Mouse (Mus musculus) kidney, embryonic 16.5 days (tissue): ENCODE results near the gene Sec62. TPM values are rescaled to one million over a fixed set of nuclear protein-coding genes. Genes with fewer than 3 reads are reported as not detected.

Experiments
- ATAC-seq: fragments of 200-750 bp; cut with Nextera tagmentation; 2 replicates; pipeline ENCODE4 v1.8.0; 2017; ENCODE audit warnings: moderate TSS enrichment; ENCODE audit not compliant: low FRiP score, low TSS enrichment
- H3K27ac ChIP-seq: fragments of 300-500 bp; sonication (generic); 2 replicates; pipeline ENCODE4 v1.5.1; 2014; ENCODE audit warnings: low read length
- H3K27me3 ChIP-seq: fragments of 300-500 bp; sonication (generic); 2 replicates; pipeline ENCODE4 v1.6.1; 2014; ENCODE audit warnings: low read length, control low read depth, mixed read lengths; ENCODE audit not compliant: insufficient read depth
- H3K36me3 ChIP-seq: fragments of 300-500 bp; sonication (generic); 2 replicates; pipeline ENCODE4 v1.6.1; 2014; ENCODE audit warnings: low read length, control low read depth, mixed read lengths; ENCODE audit not compliant: insufficient read depth
- H3K4me1 ChIP-seq: fragments of 300-500 bp; sonication (generic); 2 replicates; pipeline ENCODE4 v1.6.1; 2014; ENCODE audit warnings: low read length, control low read depth, mixed read lengths; ENCODE audit not compliant: insufficient read depth
- H3K4me2 ChIP-seq: fragments of 300-500 bp; sonication (generic); replicated peaks from 2 replicates; pipeline ENCODE4 v1.6.1; 2014; ENCODE audit warnings: low read depth, low read length
- H3K4me3 ChIP-seq: fragments of 300-500 bp; sonication (generic); 2 replicates; pipeline ENCODE4 v1.5.1; 2014; ENCODE audit warnings: mild to moderate bottlenecking, low read length
- H3K9ac ChIP-seq: fragments of 300-500 bp; sonication (generic); replicated peaks from 2 replicates; pipeline ENCODE4 v1.6.1; 2014; ENCODE audit warnings: low read length
- H3K9me3 ChIP-seq: fragments of 300-500 bp; sonication (generic); 2 replicates; pipeline ENCODE4 v1.6.1; 2016; ENCODE audit warnings: low read length, control low read depth
- WGBS: fragments of 180-500 bp; shearing (Covaris S2); extraction: QIAGEN DNeasy Blood & Tissue Kit; methylation state at CpG from one replicate; pipeline ENCODE4 v1.1.7; 2014; 5-methylcytosine and 5-hydroxymethylcytosine counted together
- polyA plus RNA-seq: library from polyadenylated mRNA; unstranded; fragments of >200 nt; fragmentation: Nextera tagmentation; extraction: Ambion mirVana; gene quantifications from 2 replicates; pipeline ENCODE4 v1.2.1, GENCODE M21; 2015

Gene Sec62
- polyA plus RNA-seq, 1 experiment from 2014 or later = 63.4 TPM

DNA sequence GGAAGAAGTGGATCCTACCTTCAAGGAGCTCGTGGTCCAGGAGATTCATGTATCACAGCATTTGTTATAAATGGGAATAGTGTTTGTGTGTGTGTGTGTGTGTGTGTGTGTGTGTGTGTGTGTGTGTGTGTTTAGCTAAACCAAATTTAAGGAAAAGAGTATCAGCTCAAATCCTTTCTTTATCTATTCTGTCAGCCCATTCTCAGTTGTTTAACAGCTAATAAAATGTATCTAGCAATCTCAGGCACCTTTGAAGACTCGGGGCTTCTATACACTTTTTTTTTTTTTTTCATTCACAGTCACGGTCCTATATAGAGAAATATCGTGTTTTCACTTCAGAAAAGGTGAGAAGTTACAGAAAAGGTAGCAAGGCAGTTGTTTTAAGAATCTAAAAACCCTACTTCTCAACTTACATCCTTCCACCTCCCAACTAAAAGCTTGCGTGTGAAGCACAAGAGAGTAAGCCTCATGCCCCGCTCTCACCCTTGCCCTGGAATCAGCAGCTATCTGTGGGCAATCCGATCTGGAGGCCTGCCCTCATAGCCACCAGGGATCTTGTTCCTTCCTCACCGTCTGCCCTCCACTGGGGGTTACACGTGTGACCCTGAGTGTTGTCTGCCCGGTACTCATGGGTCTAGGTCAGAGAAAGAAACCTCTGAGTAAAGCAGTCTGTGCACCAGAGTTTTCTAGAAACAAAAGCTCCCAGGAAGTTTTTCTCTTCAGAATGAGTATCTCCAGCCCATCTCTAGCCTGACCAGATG lies 22.7 kb upstream of the Sec62 start:
- Histone ChIP-seq H3K4me3 (no peak overlapping the region), H3K4me2 (no peak overlapping the region), H3K27ac (no peak overlapping the region), H3K36me3 (no peaks in the 10 kb centered on the region), H3K9me3 (no peaks in the 10 kb centered on the region), H3K4me1 (no peaks in the 10 kb centered on the region), H3K27me3 (no peaks in the 10 kb centered on the region), H3K9ac (no peak overlapping the region)
- no peak for ATAC-seq
- 48% methylated on average over 10 of the region's 10 CpGs for WGBS

DNA sequence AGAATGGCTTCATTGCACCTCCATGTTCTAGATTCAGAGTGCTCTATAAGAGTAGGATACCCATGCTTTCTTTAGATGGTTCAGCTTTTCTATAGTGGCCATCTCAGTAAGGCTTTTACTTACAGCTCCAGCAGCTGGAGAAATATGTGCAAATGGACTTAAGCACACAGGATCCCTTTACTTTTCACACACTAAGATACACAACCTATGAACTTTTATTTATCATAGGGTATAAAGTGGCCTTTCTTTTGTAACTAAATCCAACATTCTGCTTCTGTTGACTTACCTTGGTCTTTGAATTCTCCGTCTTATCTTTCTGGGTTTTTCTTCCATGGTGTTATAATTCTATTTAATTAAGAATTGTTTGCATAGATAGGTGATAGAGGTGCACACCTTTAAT lies 21.1 kb upstream of the Sec62 start:
- ATAC-seq = no peak

DNA sequence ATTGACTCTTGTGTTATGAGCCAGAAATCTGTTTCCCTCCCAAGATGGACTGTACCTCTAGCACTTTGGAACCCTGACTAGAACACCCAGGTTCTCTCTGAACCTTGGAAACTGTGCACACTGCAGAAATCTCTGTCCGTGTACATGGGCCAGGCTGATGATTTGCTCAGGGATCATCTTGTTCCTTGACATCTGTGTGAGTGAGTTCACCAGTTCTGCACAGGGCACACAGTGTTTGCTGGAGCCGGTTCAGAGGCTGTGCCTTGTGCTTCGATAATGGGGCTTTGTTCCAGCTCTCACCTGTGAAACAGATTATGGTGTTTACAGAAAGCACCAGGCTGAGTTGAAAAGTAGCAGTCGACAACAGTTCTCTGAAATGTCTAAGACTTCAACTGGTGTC lies 20.0 kb upstream of the Sec62 start:
- H3K36me3 ChIP-seq = no peaks in the 10 kb centered on the region
- H3K27ac ChIP-seq = no peak overlapping the region
- H3K9me3 ChIP-seq = no peaks in the 10 kb centered on the region
- no peak overlapping the region for H3K9ac ChIP-seq
- no peak for ATAC-seq
- no peaks in the 10 kb centered on the region for H3K27me3 ChIP-seq
- no peak overlapping the region for H3K4me3 ChIP-seq
- WGBS = 60% methylated on average over 4 of the region's 4 CpGs
- H3K4me2 ChIP-seq = no peak overlapping the region
- H3K4me1 ChIP-seq = no peaks in the 10 kb centered on the region

More for the DNA sequence above, 21.1 kb upstream of the Sec62 start:
- Histone ChIP-seq H3K27me3 (no peaks in the 10 kb centered on the region), H3K4me1 (no peaks in the 10 kb centered on the region), H3K9me3 (no peaks in the 10 kb centered on the region), H3K4me2 (no peak overlapping the region), H3K36me3 (no peaks in the 10 kb centered on the region), H3K9ac (no peak overlapping the region), H3K27ac (no peak overlapping the region), H3K4me3 (no peak overlapping the region)
- WGBS = 93% methylated on average over 1 of the region's 1 CpGs

DNA sequence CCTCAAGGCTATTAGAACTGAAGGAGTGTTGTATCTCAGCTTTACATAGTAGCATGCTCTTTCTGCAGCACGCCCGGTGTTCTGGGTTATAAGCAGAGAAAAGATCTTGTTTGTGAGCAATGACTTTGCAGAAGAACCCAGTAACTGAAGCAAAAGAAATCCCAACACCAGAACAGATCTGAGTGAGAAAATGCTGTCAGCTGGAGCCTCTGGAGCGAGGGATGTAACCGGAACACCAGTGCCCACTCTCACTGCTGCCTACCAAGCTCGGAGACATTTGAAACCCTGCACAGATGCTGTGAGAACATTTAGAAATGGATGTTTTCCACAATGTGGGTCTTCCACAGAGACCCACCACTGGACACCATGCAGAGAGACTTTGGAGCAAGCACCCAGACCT lies 18.0 kb upstream of the Sec62 start:
- H3K9ac ChIP-seq = no peak overlapping the region
- no peaks in the 10 kb centered on the region for H3K27me3 ChIP-seq
- no peak overlapping the region for H3K4me2 ChIP-seq
- no peaks in the 10 kb centered on the region for H3K4me1 ChIP-seq
- no peak overlapping the region for H3K27ac ChIP-seq
- H3K4me3 ChIP-seq = no peak overlapping the region
- WGBS = 83% methylated on average over 5 of the region's 5 CpGs
- no peaks in the 10 kb centered on the region for H3K9me3 ChIP-seq
- no peaks in the 10 kb centered on the region for H3K36me3 ChIP-seq
- no peak for ATAC-seq

DNA sequence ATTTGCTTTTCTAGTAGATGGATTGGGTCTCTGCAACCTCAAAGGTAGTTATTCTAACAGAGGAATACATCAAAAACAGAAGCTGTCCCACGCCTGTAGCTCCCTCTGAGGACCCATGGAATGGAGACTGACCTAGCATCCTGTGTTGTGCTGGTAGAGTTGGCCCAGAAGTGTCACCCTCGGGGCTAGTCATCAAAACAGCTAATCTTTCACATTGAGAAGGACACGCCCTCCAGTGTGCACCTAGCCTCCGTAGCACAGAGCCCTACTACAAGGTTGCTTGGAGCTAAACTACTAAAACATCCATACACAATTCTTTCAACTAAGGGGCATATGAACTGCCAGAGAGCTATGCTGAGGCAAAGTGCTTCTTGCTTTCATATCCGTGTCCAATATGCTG lies 14.7 kb upstream of the Sec62 start:
- no peaks in the 10 kb centered on the region for H3K36me3 ChIP-seq
- H3K4me2 ChIP-seq = no peak overlapping the region
- no peaks in the 10 kb centered on the region for H3K9me3 ChIP-seq
- H3K9ac ChIP-seq = no peak overlapping the region
- H3K4me1 ChIP-seq = no peaks in the 10 kb centered on the region
- ATAC-seq = no peak
- no peak overlapping the region for H3K4me3 ChIP-seq
- WGBS = 76% methylated on average over 5 of the region's 5 CpGs
- H3K27me3 ChIP-seq = no peaks in the 10 kb centered on the region
- H3K27ac ChIP-seq = no peak overlapping the region

DNA sequence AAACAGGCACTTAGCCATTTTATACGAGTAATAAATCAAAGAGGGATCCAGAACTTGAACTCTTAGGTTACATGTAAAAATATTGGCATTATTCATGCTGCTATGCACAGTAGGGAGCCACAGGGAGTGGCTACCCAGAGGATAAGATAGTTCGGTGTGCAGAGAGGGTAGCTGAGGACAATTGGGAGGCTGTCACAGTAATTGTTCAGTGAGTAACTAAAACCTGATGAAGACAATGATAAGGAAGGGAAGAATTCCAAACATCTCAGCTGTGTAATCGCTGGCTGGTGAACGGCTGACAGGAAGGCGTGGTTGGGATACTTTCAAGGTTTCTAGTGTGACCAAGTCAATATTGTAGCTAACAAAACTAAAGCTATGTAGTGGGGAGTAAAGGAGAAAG lies 4.1 kb upstream of the Sec62 start:
- Histone ChIP-seq H3K9ac (no peak overlapping the region), H3K36me3 (no peaks in the 10 kb centered on the region), H3K4me2 (no peak overlapping the region), H3K9me3 (no peaks in the 10 kb centered on the region), H3K27ac (no peak overlapping the region), H3K4me1 (no peaks in the 10 kb centered on the region), H3K4me3 (no peak overlapping the region), H3K27me3 (no peaks in the 10 kb centered on the region)
- WGBS = 29% methylated on average over 5 of the region's 5 CpGs
- no peak for ATAC-seq

DNA sequence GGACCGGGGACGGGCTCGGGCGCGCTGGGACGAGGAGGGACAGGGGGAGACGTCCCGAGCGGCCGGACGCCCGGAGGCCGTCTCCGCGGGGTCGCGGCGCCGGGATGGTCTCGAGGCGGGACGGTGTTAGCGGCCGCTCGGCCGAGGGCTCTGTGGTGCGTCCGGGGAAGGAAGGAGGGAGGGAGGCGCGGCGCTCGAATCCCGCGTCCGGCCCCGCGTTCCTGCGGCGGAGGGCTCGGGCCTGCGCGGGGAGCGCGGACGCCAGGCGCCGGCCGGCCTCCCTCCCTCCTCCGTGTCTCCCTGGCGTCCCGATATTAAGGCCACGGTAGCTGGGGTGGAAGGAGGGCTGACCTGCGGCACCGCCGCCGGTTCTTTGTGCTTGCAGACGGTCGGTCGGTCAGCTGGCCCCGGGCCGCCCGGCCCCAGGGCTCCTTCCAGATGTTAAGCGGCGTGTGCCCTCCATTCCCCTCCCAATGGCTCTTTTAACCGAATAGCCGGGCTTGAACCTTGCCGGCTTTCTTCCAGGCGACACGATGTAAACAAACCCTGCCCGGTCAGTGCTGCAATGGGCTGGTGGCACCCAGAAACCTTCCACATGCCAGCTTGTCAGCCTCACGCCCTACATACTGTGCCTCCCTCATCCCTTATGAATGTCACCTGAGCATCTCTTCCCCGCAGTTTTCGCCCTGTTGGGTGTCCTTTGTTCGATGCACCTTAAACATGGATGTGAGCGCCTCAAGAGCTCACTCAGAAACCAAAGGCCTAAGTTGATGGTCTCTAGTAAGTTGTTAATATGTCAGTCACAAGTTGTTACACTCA lies 937 bp downstream of the Sec62 start:
- peak; percentile 89 for ATAC-seq
- Histone ChIP-seq H3K27me3 (no peaks in the 10 kb centered on the region), H3K36me3 (0 out of 2 replicates have a peak, but pooled peaks cover 2% of the 10 kb centered on the region), H3K9ac (peak overlapping the region; percentile 96), H3K4me1 (0 out of 2 replicates have a peak, but pooled peaks cover 2% of the 10 kb centered on the region), H3K4me2 (peak overlapping the region; percentile 72), H3K4me3 (peak overlapping the region; percentile 94), H3K9me3 (no peaks in the 10 kb centered on the region), H3K27ac (peak overlapping the region; percentile 94)
- under 1% methylated on average over 52 of the region's 75 CpGs for WGBS

DNA sequence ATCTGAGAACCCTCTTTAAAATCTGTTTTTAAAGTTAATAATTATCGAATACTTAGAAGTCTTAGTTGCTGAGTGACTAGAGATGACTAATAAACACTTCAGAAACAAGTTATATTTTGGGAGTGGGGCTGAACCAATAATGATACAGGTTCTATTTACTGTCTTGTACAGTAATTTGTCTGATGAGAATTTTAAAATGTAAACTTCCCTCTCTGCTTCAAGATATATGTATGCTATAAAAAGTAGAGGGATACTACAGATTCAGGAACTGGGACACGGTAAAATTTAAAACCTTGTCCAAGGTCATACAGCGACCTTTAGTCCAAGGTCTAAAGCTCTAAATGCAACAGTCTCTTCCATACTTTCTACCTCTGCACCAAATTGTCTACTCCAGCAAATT lies 9.5 kb downstream of the Sec62 start:
- ATAC-seq = no peak
- Histone ChIP-seq H3K27me3 (no peaks in the 10 kb centered on the region), H3K9me3 (no peaks in the 10 kb centered on the region), H3K27ac (no peak overlapping the region; the same call in 1 of the 2 replicates), H3K9ac (no peak overlapping the region), H3K4me3 (no peak overlapping the region), H3K4me1 (no peaks in the 10 kb centered on the region), H3K36me3 (peaks cover 29% of the 10 kb centered on the region), H3K4me2 (no peak overlapping the region)
- 86% methylated on average over 3 of the region's 3 CpGs for WGBS

DNA sequence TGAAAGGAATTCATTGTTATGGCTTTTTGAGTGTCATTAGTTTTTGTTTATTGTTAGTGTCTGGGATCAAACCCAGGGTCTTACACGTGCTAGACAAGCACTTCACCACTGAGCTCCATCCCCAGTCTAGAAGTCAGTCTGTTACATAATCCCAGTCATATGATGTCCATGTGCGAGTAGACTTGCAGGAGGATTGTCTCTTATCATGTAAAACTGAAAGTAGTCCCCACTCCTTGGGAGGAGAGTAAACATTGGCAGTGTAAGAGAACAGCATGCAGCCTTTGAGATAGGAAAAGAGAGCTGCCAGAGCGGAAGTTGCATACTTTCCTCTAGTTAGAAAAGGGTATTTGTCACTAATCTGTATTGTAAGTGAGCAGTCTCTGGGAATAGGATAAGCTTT lies 20.2 kb downstream of the Sec62 start:
- WGBS = 75% methylated on average over 3 of the region's 3 CpGs
- no peak for ATAC-seq
- Histone ChIP-seq H3K4me3 (no peak overlapping the region), H3K9me3 (no peaks in the 10 kb centered on the region), H3K4me1 (no peaks in the 10 kb centered on the region), H3K4me2 (no peak overlapping the region), H3K36me3 (peaks cover 43% of the 10 kb centered on the region), H3K27me3 (no peaks in the 10 kb centered on the region), H3K9ac (no peak overlapping the region), H3K27ac (no peak overlapping the region)

DNA sequence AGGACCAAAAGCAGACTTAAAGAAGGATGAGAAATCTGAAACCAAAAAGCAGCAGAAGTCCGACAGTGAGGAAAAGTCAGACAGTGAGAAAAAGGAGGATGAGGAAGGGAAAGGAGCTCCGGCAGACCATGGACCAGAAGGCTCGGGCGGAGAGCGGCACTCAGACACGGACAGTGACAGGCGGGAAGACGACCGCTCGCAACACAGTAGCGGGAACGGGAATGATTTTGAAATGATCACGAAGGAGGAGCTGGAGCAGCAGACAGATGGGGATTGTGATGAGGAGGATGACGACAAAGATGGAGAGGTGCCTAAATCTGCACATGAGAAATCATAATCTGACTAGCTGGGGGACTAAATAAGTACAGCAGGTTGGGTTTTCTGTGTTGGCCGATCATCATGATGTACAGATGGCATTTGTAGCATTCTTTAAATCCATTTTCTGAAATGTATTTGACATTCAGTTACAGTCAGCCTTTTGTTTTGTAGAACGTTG lies 26.0 kb downstream of the Sec62 start:
- no peak overlapping the region for H3K9ac ChIP-seq
- no peak overlapping the region for H3K4me2 ChIP-seq
- H3K4me3 ChIP-seq = no peak overlapping the region
- WGBS = 93% methylated on average over 16 of the region's 16 CpGs
- no peak overlapping the region for H3K27ac ChIP-seq
- H3K27me3 ChIP-seq = no peaks in the 10 kb centered on the region
- ATAC-seq = no peak
- no peaks in the 10 kb centered on the region for H3K9me3 ChIP-seq
- no peaks in the 10 kb centered on the region for H3K4me1 ChIP-seq
- H3K36me3 ChIP-seq = peaks cover 46% of the 10 kb centered on the region
